Mouse (Mus musculus): ENCODE results near the gene Sprr2i. TPM values are rescaled to one million over a fixed set of nuclear protein-coding genes. Genes with fewer than 3 reads are reported as not detected.

The Sprr2i gene
- not detected for total RNA-seq (2021)
- long read RNA-seq, experiment 1: 0 reads
- long read RNA-seq, experiment 2: 0 reads

GRCm38 (mm10) chr3:92407691-92408090 lies at the start of gene Sprr2i:
Gene Sprr2i (plus strand): TSS chr3:92407991.
- DNase-seq (ENCODE audit: low spot score in 2 of 2): no peak

- no peak for DNase-seq (ENCODE audit: low spot score in 2 of 2)
These were observed 46.2 kb upstream of the Sprr2i start for GRCm38 (mm10) chr3:92361619-92362018.

DNA sequence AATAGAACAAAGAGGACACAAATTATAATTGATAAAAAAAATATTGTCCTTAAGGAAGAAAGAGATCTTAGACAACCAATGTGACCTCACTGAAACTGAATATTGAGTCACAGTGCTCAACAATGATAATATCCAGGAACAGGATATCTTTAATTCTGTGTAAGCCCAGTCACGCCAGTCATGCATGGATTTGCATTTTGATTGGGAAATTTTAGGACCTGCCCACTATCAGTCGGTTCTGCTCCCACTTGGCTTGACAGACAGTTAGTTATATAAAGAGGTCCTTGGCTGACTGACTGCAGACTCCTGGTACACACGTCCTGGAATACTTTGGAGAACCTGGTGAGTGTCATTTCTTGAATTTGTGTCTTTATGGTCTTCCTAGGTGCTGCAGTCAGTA lies 42.9 kb upstream of the Sprr2i start, which contains the start of gene Sprr2f:
TSS of gene Sprr2f (plus strand) at position 301 of the 400 bp plus-strand sequence.
- DNase-seq (ENCODE audit: low spot score in 2 of 2): no peak

GRCm38 (mm10) chr3:92373613-92374012 lies 34.2 kb upstream of the Sprr2i start:
- no peak for DNase-seq (ENCODE audit: low spot score in 2 of 2)

DNA sequence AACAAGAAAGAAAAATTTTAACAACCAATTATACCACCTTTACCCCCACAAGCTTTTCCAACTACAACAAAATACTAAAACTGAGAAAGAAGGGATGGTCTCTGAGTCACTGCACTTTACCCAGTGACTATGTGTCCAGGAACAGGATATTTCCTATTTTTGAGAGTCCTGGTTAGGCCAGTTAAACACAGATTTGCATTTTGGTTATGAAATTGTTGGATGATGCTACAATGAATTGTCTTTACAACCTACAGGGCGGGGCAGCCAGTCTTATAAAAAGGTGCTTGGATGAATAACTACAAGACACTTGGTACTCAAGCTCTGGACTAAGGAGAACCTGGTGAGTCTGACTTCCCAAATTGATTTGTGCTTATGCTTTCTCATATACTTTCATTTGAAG lies 22.4 kb upstream of the Sprr2i start, which contains the start of gene Sprr2h:
TSS of gene Sprr2h (plus strand) at position 301 of the 400 bp plus-strand sequence.
- no peak for DNase-seq (ENCODE audit: low spot score in 2 of 2)

GRCm38 (mm10) chr3:92394301-92394700 lies 13.5 kb upstream of the Sprr2i start:
- DNase-seq (ENCODE audit: low spot score in 2 of 2): no peak

GRCm38 (mm10) chr3:92417782-92418181 lies 10.0 kb downstream of the Sprr2i start, which contains the start of gene Sprr2j-ps:
Gene Sprr2j-ps (plus strand): TSS chr3:92418082.
- no peak for DNase-seq (ENCODE audit: low spot score in 2 of 2)

DNA sequence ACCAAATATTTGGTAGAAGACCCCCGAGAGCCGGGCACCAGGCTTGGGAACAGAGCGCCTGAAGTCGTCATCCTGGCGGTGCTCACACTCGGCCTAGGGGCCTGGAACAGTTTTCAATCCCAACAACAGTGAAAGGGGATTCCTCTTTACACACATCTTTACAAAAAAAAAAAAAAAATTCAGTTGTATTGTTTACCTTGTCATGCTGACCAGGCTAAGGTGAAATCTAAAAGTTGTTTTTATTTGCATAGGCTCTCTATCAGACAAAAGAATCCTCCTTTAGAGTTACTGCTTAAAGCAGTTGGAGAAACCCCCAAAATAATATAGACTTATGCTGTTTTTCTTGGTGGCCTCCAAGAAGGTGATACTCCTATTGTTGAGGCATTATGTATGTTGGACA lies 21.5 kb downstream of the Sprr2i start, which contains the start of gene Gm9774:
TSS of gene Gm9774 (minus strand) at position 101 of the 400 bp plus-strand sequence.
- no peak for DNase-seq (ENCODE audit: low spot score in 2 of 2)

DNA sequence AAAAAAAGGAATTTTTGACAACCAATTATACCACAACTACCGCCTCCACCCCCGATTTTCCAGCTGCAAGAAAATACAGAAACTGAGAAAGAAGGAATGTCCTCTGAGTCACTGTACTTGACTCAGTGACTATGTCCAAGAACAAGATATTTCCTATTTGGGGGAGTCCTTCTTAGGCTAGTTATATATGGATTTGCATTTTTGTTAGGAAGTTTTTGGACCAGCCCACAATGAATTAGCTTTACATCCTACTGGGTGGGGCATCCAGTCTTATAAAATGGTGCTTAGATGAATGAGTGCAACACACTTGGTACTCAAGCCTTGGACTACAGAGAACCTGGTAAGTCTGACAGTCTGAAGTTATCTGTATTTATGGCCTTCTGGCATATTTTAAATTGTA lies 24.5 kb downstream of the Sprr2i start, which contains the start of gene Sprr2k:
TSS of gene Sprr2k (plus strand) at position 301 of the 400 bp plus-strand sequence.
- DNase-seq (ENCODE audit: low spot score in 2 of 2): no peak

DNA sequence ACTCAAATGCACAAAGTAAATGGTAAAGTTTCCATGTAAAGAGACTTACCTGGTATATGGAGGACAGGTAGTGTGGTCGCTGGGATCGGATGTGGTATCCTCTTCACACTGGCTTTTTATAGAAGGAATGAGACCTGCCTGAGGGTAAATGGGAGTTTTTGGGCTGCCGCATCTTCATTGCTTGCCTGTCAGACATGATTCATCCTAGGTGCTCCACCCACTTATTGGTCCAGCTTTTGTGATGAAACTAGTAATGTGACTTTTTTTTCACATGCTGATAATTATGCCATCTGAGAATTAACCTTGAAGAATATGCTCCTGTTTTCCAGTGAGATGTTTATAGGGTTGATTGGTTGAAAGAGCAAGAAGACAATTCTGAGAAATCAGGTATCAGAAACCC lies 30.9 kb downstream of the Sprr2i start, which contains the start of gene Sprr1b:
TSS of gene Sprr1b (minus strand) at position 101 of the 400 bp plus-strand sequence.
- DNase-seq (ENCODE audit: low spot score in 2 of 2): no peak

DNA sequence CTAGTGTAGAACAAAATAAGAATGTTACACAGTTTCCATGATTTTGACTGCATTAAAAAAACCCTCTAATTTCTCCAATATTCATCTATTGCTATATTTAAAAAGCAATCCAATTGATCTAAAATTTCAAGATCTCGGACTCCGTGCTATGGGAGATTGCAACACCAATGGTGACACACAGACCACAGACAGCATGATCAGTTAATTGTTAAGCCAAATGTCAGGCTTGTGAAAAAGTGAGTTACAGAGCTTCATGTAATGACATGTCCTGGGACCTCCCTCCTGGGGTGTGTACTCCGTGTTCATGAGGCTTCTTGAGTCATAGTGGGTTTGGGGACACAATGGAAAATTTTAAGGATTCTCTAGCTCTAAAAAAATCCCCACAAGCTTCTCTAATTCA lies 32.4 kb downstream of the Sprr2i start:
- no peak for DNase-seq (ENCODE audit: low spot score in 2 of 2)

- DNase-seq (ENCODE audit: low spot score in 2 of 2): no peak
These were observed 47.4 kb downstream of the Sprr2i start for GRCm38 (mm10) chr3:92455151-92455550.

- no peak for DNase-seq (ENCODE audit: low spot score in 2 of 2)
These were observed 50.8 kb downstream of the Sprr2i start, which contains the start of gene Sprr3 for GRCm38 (mm10) chr3:92458620-92459019. Gene Sprr3 (minus strand): TSS chr3:92458720.

Other genes starting within 250 kb of the Sprr2i start
- not detected for gene Sprr2a1, start 192.2 kb upstream of the Sprr2i start, total RNA-seq (2021)
- gene Sprr2a2, start 192.1 kb upstream of the Sprr2i start, total RNA-seq (2021): 1 to 10 TPM in 1 of 2 experiments, not detected in 1; 1.6 TPM
- gene Sprr2a3, start 122.6 kb upstream of the Sprr2i start, total RNA-seq (2021): not detected
- gene Sprr2b, start 91.4 kb upstream of the Sprr2i start, total RNA-seq (2021): not detected
- not detected for gene Sprr2d, start 68.9 kb upstream of the Sprr2i start, total RNA-seq (2021)
- not detected for gene Sprr2e, start 55.8 kb upstream of the Sprr2i start, total RNA-seq (2021)
- gene Sprr2f, start 42.8 kb upstream of the Sprr2i start, total RNA-seq (2021): not detected
- gene Sprr2h, start 22.3 kb upstream of the Sprr2i start, total RNA-seq (2021): not detected
- not detected for gene Sprr2j-ps, start 10.1 kb downstream of the Sprr2i start, total RNA-seq (2021)
- gene Gm9774, start 21.4 kb downstream of the Sprr2i start, total RNA-seq (2021): 1 to 10 TPM; 3.7 to 4.1 TPM
- not detected for gene Sprr2k, start 24.6 kb downstream of the Sprr2i start, total RNA-seq (2021)
- not detected for gene Sprr1b, start 30.8 kb downstream of the Sprr2i start, total RNA-seq (2021)
- not detected for gene Sprr3, start 50.7 kb downstream of the Sprr2i start, total RNA-seq (2021)
- gene Sprr1a, start 77.9 kb downstream of the Sprr2i start, total RNA-seq (2021): not detected
- not detected for gene Sprr4, start 92.5 kb downstream of the Sprr2i start, total RNA-seq (2021)
- not detected for gene 2310046K23Rik, start 126.5 kb downstream of the Sprr2i start, total RNA-seq (2021)
- not detected for gene Ivl, start 165.7 kb downstream of the Sprr2i start, total RNA-seq (2021)
- not detected for gene Smcp, start 181.0 kb downstream of the Sprr2i start, total RNA-seq (2021)
- not detected for gene 2210017I01Rik, start 199.5 kb downstream of the Sprr2i start, total RNA-seq (2021)
- not detected for gene Lce6a, start 213.7 kb downstream of the Sprr2i start, total RNA-seq (2021)
- gene Lce1a1, start 240.3 kb downstream of the Sprr2i start, total RNA-seq (2021): not detected
- gene Lce1b, start 248.9 kb downstream of the Sprr2i start, total RNA-seq (2021): not detected